Mouse (Mus musculus): ENCODE results near the gene Pcbp1. TPM values are rescaled to one million over a fixed set of nuclear protein-coding genes. Genes with fewer than 3 reads are reported as not detected.

The Pcbp1 gene
- 87.0 and 273 TPM in 2 replicates for polyA plus RNA-seq (2021; fragmentation: Nextera tagmentation)
- long read RNA-seq, experiment 1, transcript Pcbp1-201 (1 exons, 1,830 nt): major isoform, 200 of 200 reads
- long read RNA-seq, experiment 1, partial matches to known transcripts: 0 of 200 reads
- long read RNA-seq, experiment 1, other reads (novel, unspliced or antisense): 0 of 200 reads
- long read RNA-seq, experiment 2, transcript Pcbp1-201 (1 exons, 1,830 nt): major isoform, 98 of 98 reads
- long read RNA-seq, experiment 2, partial matches to known transcripts: 0 of 98 reads
- long read RNA-seq, experiment 2, other reads (novel, unspliced or antisense): 0 of 98 reads

DNA sequence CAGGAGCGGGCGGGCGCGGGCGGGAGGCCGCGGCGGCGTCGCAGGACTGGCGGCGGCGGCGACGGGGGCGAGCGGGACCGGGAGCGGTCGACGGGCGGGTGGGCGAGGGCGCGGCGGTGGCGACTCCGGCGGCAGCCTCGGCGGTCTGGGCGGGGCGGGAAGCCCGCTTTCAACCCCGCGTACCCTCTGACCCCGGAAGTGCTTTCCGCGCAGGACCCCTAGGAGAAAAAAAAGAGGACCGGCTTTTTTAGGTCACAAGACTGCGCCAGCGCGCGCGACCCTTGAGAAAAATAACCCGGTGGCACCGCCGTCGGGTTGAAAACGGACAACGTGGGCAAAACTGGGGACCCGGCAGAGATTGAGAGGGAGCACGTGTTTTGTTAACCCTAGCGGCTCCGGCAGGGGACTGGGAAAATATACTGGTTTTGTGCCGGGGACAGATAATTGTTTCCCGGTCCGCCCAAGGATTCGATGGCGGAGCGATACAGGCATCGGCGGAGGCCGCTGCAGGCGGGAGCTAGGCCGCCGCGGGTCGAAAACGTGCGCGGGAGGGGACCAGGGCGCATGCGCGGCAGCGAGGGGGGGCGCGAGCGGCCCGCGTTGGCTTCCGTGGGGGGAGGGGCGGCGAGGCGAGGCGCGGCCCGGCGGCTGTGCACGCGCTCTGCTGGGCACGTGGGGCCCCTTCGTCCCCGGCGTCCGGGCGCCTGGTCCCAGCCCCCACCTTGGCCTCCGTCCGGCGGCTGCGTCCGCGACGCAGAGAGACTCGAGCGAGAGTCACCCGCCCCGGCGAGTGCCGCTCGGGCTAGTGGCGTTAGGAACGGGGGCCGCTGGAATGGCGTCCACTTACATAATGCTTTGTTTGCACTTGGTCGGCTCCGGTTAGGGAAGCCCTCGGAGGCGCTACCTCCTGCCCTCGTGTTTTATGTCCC is at the start of gene Pcbp1:
Gene Pcbp1 (minus strand): TSS at position 290 of the 929 bp plus-strand sequence.

Other genes starting within 250 kb of the Pcbp1 start
- 37.3 and 46.2 TPM in 2 replicates for gene Fam136a, start 160.7 kb downstream of the Pcbp1 start, polyA plus RNA-seq (2021; fragmentation: Nextera tagmentation)
- gene Snrpg, start 155.0 kb downstream of the Pcbp1 start, polyA plus RNA-seq (2021; fragmentation: Nextera tagmentation): 261 and 333 TPM in 2 replicates
- gene Pcyox1, start 129.2 kb downstream of the Pcbp1 start, polyA plus RNA-seq (2021; fragmentation: Nextera tagmentation): 53.0 and 80.1 TPM in 2 replicates
- gene Tia1, start 122.1 kb downstream of the Pcbp1 start, polyA plus RNA-seq (2021; fragmentation: Nextera tagmentation): 25.4 and 26.9 TPM in 2 replicates
- gene Gm44790, start 99.7 kb downstream of the Pcbp1 start, polyA plus RNA-seq (2021; fragmentation: Nextera tagmentation): 7.7 TPM in 1 of 2 replicates, not detected in the other
- 17.1 and 19.3 TPM in 2 replicates for gene C87436, start 87.9 kb downstream of the Pcbp1 start, polyA plus RNA-seq (2021; fragmentation: Nextera tagmentation)
- gene Asprv1, start 101.8 kb upstream of the Pcbp1 start, polyA plus RNA-seq (2021; fragmentation: Nextera tagmentation): 0.50 and 0.59 TPM in 2 replicates
- 7.7 and 9.4 TPM in 2 replicates for gene Mxd1, start 142.8 kb upstream of the Pcbp1 start, polyA plus RNA-seq (2021; fragmentation: Nextera tagmentation)
- gene Snrnp27, start 158.2 kb upstream of the Pcbp1 start, polyA plus RNA-seq (2021; fragmentation: Nextera tagmentation): 187 TPM in 2 replicates
- gene Gmcl1, start 207.1 kb upstream of the Pcbp1 start, polyA plus RNA-seq (2021; fragmentation: Nextera tagmentation): 5.9 and 15.3 TPM in 2 replicates

All from left cerebral cortex, adult 6 months (tissue).